Mouse (Mus musculus): ENCODE results near the gene Spcs1. TPM values are rescaled to one million over a fixed set of nuclear protein-coding genes. Genes with fewer than 3 reads are reported as not detected.

Spcs1 gene
- total RNA-seq (2021) = 100 to 1,000 TPM; 149 to 170 TPM
- long read RNA-seq, transcript Spcs1-204 (4 exons, 949 nt) = major isoform, 99 of 106 reads
- long read RNA-seq, partial matches to known transcripts = 1 of 106 reads
- long read RNA-seq, other reads (novel, unspliced or antisense) = 3 of 106 reads

DNA sequence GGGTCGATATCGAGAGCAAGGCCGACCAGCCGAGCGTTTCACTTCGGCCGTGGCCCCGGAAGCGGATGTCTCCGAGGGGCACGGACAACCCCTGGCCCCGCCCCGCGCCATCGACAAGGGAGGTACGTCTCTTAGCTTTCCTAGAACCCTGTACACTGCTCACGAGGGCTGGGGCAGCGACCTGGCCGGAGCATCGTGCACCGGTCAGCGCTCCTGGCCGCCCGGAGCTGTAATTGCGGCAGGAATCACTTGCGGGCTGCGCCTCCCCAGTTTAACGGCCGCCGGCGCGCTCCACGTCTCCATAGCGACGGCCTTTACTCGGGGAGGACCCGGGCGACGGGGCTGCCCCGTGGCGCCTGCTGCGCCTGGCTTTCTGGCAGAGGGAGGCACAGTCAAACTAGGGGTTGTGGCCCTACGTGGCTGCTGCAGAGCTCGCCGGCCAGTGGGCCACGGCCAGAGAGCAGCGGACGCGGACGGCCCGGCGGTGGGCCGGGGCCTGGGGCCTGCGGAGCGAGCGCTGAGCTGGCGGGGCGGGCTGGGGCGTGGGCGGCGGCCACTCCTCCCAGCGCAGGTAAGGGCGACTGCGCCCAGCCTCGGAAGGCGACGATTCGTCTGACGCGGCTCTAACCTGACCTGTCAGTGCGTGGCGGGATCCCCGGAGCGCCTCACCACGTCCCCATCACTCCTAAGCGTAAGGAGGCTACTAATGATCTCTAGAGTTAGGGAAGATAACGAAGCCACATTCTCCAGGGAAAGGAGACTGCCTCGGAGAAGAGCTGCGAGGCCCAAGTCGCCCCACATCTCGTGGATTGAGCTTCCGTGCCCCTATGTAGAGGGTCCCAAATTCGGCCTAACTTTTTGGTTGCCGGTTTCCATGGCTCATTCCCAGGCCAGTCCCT is at the start of gene Spcs1, which contains the start of gene Glt8d1:
Spcs1 (minus strand) TSS at position 366 of the 899 bp plus-strand sequence.
Glt8d1 (plus strand) TSS at position 94 of the 899 bp plus-strand sequence.
- DNase-seq (ENCODE audit: low spot score in 2 of 2) = peak; percentile 82 to 91

- DNase-seq (ENCODE audit: low spot score in 2 of 2) = no peak
Measured at GRCm38 (mm10) chr14:31045817-31046216, 44.3 kb upstream of the Spcs1 start.

DNA sequence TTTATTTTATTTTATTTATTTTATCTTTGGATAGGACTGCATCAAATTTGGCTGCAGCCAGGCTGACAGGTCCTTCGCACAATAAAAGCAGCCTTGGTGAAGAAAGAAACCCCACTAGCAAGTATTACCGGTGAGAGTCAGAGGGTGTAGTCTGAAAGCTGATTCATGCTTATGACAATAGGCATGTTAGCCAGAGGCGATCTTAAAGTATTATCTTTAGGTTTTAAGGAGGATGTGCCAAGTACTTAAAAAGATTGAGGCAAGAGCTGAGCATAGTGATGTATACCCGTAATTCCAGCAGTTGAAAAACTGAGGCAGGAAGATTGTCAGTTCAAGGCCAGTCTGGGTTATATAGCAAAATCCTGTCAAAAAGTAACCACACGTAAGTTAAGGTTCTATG is 43.8 kb upstream of the Spcs1 start:
- no peak for DNase-seq (ENCODE audit: low spot score in 2 of 2)

GRCm38 (mm10) chr14:31025785-31026184 is 24.3 kb upstream of the Spcs1 start:
- no peak for DNase-seq (ENCODE audit: low spot score in 2 of 2)

DNA sequence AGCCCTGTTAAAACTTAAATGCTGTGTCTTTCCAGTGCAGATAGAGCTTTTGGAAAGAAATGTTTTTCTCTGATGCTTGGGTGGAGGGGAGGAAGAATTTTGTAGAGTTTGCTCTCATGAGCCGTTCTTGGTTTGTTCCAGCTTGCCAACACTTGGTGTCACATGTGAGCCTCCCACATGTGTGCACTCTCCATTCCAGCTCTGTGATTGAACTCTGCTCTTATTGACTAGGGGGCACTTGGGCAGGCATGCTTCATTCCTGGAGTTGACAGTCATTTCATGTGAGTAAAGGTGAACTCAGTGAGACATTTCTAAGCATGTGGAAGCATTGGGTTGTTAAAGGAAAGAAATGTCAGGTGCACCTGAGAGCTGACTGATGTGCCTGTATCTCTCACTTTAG is 21.1 kb upstream of the Spcs1 start:
- no peak for DNase-seq (ENCODE audit: low spot score in 2 of 2)

DNA sequence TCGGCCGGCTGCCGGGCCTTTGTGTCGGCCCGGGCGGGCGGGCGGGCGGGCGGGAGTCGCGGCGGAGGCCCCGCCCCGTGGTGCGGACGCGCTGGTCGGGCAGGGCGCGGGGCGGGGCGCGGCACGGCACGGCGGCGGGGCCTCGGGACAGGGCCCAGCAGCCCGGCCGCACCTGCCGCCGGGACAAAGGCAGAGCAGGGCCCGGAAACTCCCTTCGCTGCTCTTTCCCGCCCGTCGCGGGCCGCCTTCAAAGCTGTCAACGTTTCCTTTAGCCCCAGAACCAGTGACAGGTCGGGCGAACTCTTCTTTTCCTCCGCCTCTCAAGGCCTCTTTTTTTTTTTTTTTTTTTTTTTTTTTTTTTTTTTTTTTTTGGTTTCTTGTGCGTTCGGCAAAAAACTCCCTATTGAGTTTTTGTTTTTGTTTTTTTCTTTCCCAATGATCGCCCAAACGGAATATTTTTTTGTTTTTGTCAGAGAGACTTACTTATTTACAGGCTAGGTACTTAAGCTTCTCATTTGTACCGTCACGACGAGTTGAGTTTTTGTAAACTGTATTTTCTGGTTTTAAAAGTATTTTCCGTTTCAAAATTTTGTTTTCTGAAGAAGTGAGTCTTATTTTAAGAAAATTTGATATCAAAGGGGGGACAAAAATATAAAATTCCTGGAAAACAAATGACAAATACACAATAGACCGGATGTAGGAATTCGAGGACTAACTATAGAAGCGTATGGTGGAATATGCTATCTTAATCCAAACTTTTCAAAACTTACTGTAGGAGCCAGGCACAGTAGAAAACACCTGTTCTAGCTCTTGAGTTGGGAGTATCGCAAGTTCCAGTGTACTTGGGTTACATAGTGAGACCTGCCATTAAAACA is 18.1 kb upstream of the Spcs1 start:
- DNase-seq (ENCODE audit: low spot score in 2 of 2) = no peak

- DNase-seq (ENCODE audit: low spot score in 2 of 2) = peak; percentile 95 to 98
Measured at GRCm38 (mm10) chr14:31018860-31019291, 17.4 kb upstream of the Spcs1 start, which contains the start of the genes Pbrm1 and Gnl3. Gene Pbrm1 (plus strand): TSS chr14:31019138. Gene Gnl3 (minus strand): TSS chr14:31019152.

GRCm38 (mm10) chr14:31017854-31018253 is 16.4 kb upstream of the Spcs1 start:
- no peak for DNase-seq (ENCODE audit: low spot score in 2 of 2)

DNA sequence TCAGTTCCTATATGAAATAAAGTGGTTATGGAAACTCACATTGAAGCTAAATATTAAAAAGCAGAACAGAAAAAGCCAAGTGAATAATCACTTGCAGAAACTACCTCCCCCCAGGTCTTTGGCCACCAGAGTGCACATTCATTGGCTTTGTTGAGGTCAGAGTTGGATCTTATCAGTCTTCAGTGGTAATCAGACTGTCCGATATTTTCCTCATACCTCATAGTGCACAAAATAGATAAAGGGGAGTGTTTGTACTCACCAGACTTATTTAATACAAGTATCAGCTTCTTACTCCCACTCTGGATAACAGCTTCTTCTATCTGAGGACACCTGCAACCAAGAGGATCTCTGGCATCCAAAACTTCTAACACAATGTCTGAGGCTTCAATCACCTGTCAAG is 14.6 kb upstream of the Spcs1 start:
- no peak for DNase-seq (ENCODE audit: low spot score in 2 of 2)

DNA sequence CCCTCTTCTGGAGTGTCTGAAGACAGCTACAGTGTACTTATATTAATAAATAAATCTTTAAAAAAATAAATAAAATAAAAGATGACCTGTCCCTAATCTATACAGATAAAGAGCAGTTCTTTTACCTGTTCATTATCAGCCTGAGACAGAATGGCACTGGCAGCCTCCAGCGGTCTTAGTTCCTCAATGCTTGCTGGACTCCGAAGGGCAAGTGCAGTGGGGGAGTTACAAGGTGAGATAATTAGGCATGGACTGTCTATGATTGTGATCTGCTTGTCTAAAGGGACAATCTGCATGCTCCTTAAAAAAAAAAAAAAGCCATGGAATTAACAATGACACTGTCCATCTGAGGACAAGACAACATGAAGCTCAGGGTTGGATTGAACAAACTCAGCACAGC is 12.5 kb upstream of the Spcs1 start:
- no peak for DNase-seq (ENCODE audit: low spot score in 2 of 2)

DNA sequence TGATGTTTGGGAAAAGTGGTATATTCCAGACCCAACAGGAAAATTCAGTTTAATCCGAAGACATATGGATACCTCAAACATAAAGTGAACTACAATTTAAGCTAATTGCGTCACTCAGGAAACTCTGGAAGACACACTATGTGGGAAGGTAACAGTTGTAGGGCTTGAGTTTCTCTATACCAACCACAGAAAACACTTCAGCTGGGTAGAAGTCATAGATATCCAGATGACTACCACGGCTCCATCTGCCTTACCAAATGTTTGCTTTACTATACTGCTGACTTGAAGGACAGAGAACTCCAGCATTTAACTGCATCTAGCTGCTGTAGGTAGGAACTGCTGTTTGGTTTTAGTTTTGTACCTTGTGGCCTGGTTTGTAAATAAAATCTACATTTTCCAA is 10.1 kb upstream of the Spcs1 start:
- DNase-seq (ENCODE audit: low spot score in 2 of 2) = no peak

GRCm38 (mm10) chr14:31006779-31007178 is 5.3 kb upstream of the Spcs1 start:
- no peak for DNase-seq (ENCODE audit: low spot score in 2 of 2)

DNA sequence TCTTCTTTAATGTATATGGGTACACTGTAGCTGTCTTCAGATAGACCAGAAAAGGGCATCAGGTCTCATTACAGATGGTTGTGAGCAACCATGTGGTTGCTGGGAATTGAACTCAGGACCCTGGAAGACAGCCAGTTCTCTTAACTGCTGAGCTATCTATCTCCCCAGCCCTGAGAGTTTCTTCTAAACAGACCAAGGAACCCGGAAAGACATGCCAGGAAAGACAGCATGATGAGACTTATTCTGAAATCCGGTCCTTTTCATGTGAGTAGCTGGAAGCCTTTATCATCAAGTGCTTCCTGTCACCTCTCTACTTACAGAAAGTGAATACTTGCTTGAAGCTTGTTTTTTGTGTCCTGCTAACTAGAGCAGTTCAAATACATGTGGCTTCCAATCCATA is 3.1 kb upstream of the Spcs1 start:
- DNase-seq (ENCODE audit: low spot score in 2 of 2) = no peak

DNA sequence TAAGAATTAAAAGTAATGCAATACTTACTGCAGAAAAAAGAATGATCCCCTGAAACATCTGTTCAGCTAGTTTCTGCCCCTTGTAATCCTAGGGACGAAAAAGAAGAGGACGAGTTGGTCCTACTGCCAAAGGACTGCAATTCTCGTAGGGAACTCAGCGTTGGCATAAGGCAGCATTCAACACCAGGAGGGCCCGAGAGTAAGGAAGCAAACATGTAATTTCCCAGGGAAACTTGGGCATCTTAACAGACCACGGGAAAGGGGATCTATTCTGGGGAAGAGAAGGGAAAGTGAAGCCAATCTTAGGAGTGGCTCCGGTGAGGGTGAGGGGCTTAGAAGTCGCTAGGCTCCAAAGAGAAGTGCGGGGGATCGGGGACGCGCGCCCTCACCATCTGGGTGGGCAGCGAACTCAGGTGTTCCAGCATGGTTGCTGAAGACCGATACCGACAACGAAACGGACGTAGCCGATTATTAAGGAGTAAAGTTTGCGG is 611 bp downstream of the Spcs1 start:
- DNase-seq (ENCODE audit: low spot score in 2 of 2) = no peak

DNA sequence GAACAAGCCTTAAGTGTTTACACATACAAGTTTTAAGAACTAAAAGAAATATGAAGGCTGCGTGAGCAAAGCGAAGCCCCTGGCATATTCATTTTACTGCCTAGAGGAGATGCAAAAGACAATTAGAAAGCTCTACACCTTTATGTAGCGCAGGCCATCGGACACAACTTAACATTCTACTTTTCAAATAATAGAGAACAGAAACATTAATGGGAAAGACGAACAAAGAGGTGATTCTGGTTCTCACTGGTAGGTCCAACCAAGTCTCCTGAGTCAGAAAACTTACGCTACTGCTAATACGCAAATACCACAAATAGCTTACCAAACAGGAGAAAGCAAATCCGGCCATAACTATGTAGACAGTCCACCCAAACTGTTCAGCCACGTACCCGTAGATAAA is 1.1 kb downstream of the Spcs1 start:
- DNase-seq (ENCODE audit: low spot score in 2 of 2) = no peak

- no peak for DNase-seq (ENCODE audit: low spot score in 2 of 2)
Measured at GRCm38 (mm10) chr14:30996417-30996816, 5.1 kb downstream of the Spcs1 start.

DNA sequence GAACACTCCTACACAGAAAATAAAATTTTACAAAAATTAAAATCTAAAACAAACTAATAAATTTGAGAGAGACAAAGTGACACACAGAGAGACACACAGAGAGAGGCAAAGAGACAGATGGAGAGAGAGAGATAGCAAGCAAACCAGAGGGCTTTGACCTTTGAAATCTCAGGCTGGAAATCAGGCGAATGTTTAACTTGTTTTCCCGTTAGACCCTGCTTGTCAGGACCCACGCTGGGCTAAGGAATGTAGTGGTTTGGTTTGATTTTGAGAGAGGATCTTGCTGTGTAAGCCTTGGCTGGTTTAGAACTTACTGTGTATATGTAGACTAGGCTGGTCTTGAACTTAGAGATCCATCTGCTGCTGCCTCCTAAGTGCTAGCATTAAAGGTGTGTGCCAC is 25.2 kb downstream of the Spcs1 start:
- DNase-seq (ENCODE audit: low spot score in 2 of 2) = no peak

- peak; percentile 51 to 74 for DNase-seq (ENCODE audit: low spot score in 2 of 2)
Measured at GRCm38 (mm10) chr14:30974204-30974603, 27.3 kb downstream of the Spcs1 start.

- DNase-seq (ENCODE audit: low spot score in 2 of 2) = no peak
Measured at GRCm38 (mm10) chr14:30960366-30960765, 41.1 kb downstream of the Spcs1 start.

DNA sequence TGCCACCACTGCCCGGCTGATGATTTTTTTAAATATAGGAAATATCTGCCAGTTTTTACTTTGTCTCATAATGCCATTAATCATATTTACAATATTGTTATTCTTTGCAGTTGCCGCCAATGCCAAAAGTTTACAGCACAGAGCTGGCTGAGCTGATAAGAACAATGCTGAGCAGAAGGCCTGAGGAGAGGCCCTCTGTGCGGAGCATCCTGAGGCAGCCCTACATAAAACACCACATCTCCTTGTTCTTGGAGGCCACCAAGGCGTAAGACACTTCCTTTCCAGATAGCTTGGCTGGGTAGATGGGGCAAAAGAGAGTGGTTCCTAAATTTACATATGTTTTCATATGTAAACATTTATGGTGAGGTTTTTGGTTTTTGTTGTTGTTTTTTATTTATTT is 42.4 kb downstream of the Spcs1 start:
- no peak for DNase-seq (ENCODE audit: low spot score in 2 of 2)

GRCm38 (mm10) chr14:30958517-30958916 is 43.0 kb downstream of the Spcs1 start:
- no peak for DNase-seq (ENCODE audit: low spot score in 2 of 2)
